Mouse (Mus musculus) kidney, postnatal 4 days (tissue): Measurements from ENCODE around the gene Dip2b.

Source experiments
- DNase-seq, 2 experiments: peaks; one replicate each; pipeline ENCODE4 v3.0.0; 2021; ENCODE audit warnings: mixed read lengths in 2 of 2

The Dip2b gene

GRCm38 (mm10) chr15:100089645-100090053 lies 51.2 kb downstream of the Dip2b start:
- DNase-seq: peak; percentile 55 to 74

- peak in 1 of 2 experiments; percentile 15 for DNase-seq
Observed at GRCm38 (mm10) chr15:100091818-100092217, 53.4 kb downstream of the Dip2b start.

GRCm38 (mm10) chr15:100092258-100092657 lies 53.8 kb downstream of the Dip2b start:
- peak; percentile 31 to 40 for DNase-seq

- no peak for DNase-seq
Observed at GRCm38 (mm10) chr15:100096587-100097428, 58.3 kb downstream of the Dip2b start.

- no peak for DNase-seq
Observed at GRCm38 (mm10) chr15:100100336-100100735, 61.9 kb downstream of the Dip2b start.

- no peak for DNase-seq
Observed at GRCm38 (mm10) chr15:100101206-100101605, 62.7 kb downstream of the Dip2b start.

- no peak for DNase-seq
Observed at GRCm38 (mm10) chr15:100104126-100104525, 65.7 kb downstream of the Dip2b start.

- DNase-seq: no peak
Observed at GRCm38 (mm10) chr15:100108071-100108782, 69.8 kb downstream of the Dip2b start.

GRCm38 (mm10) chr15:100109916-100110315 lies 71.5 kb downstream of the Dip2b start:
- no peak for DNase-seq

- DNase-seq: peak in 1 of 2 experiments; percentile 30
Observed at GRCm38 (mm10) chr15:100111891-100112290, 73.4 kb downstream of the Dip2b start.

- no peak for DNase-seq
Observed at GRCm38 (mm10) chr15:100112309-100112966, 74.0 kb downstream of the Dip2b start.

- peak in 1 of 2 experiments; percentile 31 for DNase-seq
Observed at GRCm38 (mm10) chr15:100113343-100114275, 75.1 kb downstream of the Dip2b start.

GRCm38 (mm10) chr15:100115416-100115815 lies 77.0 kb downstream of the Dip2b start:
- no peak for DNase-seq

GRCm38 (mm10) chr15:100116325-100116724 lies 77.9 kb downstream of the Dip2b start:
- DNase-seq: no peak

GRCm38 (mm10) chr15:100119225-100119788 lies 80.8 kb downstream of the Dip2b start:
- peak in 1 of 2 experiments; percentile 28 for DNase-seq

- DNase-seq: no peak
Observed at GRCm38 (mm10) chr15:100121437-100121836, 83.0 kb downstream of the Dip2b start.

- DNase-seq: no peak
Observed at GRCm38 (mm10) chr15:100123867-100124266, 85.4 kb downstream of the Dip2b start.

- DNase-seq: no peak
Observed at GRCm38 (mm10) chr15:100125245-100125644, 86.8 kb downstream of the Dip2b start.

GRCm38 (mm10) chr15:100126456-100127107 lies 88.1 kb downstream of the Dip2b start:
- peak; percentile 94 for DNase-seq

GRCm38 (mm10) chr15:100129151-100129790 lies 90.8 kb downstream of the Dip2b start:
- peak in 1 of 2 experiments; percentile 18 for DNase-seq

- no peak for DNase-seq
Observed at GRCm38 (mm10) chr15:100139665-100140064, 101.2 kb downstream of the Dip2b start.
